Mouse (Mus musculus) thymus, postnatal 4 days (tissue): Measurements from ENCODE around the gene Dennd1b.

ENCODE experiments used
- DNase-seq: peaks from one replicate; pipeline ENCODE4 v3.0.0; 2021

The Dennd1b gene

DNA sequence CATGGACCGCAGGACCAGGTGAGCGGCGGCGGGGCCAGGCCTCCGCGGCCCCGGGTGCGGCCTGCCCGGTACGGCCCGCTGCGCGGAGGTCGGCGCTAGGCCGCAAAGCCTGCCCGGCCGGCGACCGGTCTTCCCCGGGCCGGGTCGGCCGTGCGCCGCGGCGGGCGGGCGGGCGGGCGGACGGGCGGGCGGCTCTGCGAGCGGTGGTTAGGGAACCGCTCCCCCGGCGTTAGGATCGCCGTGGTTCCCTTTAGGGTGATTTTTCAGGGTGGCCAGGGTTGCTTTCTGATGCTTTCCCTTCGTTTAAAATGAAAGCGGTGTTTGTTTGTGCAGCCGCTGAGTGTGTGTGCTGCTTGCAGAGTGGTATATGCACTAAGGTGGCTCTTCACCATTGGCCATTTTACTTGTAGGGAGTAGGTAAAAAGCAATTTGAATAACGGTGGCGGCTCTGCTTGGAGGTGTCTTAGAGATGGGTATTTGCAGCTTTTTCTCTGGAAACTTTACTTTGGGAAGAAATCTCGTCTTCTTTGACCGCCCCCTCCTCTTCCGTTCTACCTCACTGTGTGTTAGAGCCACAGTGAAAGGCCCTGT is 728 bp downstream of the Dennd1b start:
- DNase-seq: no peak

DNA sequence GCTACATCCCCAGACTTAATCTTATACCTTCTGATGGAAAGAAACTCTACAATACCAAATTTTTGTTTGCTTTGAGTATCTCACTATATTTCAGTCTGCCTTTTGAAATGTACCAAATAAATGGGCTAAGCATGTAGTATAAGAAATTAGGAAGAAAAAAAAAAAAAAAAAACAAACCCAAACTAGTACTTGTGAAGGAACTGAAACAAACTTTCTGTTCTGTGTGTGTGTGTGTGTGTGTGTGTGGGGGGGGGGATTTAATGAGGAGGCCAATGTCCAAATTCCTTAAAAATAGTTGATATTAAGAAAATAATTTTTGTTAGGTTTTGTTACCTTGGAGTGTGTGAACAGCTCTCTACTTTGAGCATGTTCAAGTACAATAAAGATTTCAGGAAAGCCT is 1.8 kb downstream of the Dennd1b start:
- DNase-seq: no peak

GRCm38 (mm10) chr1:138965511-138965910 is 2.3 kb downstream of the Dennd1b start:
- DNase-seq: no peak

DNA sequence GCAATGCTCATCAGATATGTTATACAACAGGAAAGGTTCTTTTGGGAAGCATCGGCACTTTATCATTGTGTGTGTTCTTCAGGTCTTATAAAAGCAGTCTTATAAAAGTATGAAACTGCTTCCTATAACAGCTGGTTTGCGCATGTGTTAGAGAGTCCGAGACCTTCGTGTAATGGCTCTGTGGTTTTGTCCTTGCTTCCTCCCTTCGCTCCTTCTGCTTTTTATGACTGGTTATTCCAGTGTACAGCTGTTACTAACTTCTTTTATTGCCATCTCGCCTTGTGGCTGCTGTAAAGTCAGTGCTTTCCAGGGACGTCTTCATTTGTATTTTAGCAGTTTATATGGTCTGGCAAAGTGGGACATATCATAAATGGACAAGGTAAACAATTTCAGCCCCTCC is 4.2 kb downstream of the Dennd1b start:
- DNase-seq: no peak

DNA sequence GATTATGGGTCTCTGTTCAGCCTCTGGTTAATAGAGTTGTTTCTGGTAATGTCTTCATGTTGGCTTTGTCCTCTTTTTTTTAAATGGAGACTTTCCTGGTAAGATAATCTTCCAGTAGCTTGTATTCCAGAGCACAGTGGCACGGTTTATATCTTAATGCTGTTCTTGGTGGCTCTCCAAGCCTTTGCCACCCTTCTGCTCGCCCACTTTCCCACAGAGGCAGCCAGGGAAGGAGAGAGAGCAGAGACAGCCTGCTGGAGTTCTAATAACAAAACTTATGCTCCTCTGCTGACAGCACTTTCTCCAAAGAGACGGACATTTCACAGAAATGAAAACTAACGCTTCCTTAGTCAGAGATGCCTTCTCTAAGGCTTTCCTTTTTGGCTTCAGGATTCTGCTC is 6.8 kb downstream of the Dennd1b start:
- DNase-seq: no peak

DNA sequence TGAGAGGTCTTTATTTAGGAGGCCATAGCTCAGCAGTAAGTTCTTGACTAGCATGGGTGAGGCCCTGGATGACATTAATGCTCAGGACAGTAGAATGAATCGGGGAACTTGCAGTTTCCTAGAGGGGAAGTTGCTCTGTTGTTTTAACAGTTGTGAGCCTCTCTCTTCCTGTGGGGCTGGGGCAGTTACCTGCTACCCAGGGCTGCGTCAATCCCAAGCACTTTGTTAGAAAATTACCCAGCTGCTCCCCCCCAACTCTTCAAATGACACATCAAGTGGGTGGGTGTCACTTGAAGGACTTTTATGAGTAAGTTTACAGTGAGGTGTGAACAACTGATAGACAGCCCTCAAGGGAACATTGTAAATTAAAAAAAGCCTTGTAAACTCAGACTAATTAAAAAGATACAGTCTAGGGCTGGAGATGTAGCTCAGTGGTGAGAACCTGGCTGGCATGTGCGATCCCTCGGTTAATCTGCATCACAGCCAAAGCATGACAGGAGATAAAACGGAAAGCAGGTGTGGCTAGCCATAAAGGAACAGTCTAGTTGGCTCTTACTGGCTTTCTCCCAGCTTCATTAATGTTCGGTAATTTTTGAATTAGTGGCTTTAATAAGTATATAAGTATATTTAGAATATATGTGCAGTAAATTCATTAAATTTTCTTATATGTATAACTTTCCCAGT is 10.4 kb downstream of the Dennd1b start:
- DNase-seq: peak; percentile 34

DNA sequence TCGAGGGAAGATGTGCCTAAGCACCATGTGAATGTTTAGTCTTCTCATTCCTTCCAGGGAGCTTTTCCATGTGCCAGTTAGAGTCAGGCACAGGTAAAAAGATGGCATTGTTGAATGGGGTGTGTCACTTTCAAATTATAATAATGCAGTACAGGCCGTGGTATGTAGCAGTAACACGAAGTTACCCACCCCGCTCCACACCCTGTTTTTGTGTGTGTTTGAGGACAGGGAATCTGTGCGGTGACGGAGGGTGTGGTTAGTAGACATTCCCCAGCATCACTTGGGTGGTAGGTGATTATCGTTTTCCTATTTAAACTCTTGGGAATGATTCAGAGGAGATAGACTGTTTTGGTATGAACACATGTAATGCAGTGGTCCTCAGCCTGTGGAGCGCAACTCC is 11.6 kb downstream of the Dennd1b start:
- no peak for DNase-seq

DNA sequence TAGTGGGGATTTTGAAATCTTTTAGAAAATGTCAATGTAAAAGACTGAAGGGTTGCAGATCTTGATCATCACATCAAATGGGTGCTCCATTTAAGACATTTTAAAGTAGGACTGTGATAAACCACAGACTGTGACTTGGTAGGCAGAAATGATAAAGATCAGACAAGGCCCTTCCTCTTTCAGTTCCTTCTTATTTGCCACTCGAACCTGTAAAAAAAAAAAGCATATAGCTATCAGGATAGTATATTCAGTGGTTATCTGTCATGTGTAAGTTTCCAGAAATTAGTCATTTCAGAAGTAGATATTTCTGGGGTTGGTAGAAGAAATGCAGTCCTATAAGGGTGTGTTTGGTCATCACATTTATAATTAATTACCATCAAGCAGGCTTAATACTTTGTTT is 12.7 kb downstream of the Dennd1b start:
- DNase-seq: no peak

DNA sequence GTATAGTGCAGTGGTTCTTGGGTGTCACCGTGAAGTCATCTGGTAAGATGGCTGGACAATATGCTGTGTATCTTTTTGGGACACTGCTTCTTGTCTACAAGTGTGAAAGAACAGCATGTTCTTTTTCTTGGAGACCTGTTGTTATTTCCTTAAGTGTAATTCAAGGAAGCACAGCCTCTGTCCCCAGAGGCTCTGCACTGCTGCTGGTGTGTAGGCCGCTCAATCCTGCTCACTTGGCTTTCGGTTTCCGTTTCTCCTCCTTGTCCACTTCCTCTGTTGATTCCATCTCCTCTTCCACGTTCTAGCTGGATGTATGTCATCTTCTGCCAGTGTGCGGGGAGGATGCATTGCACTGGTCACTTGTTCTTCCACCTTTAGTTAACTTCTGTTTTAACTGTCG is 19.0 kb downstream of the Dennd1b start:
- no peak for DNase-seq

GRCm38 (mm10) chr1:138982611-138983010 is 19.4 kb downstream of the Dennd1b start:
- DNase-seq: no peak

- DNase-seq: no peak
Observed at GRCm38 (mm10) chr1:138983064-138983463, 19.8 kb downstream of the Dennd1b start.

- no peak for DNase-seq
Observed at GRCm38 (mm10) chr1:138983465-138983864, 20.2 kb downstream of the Dennd1b start.

DNA sequence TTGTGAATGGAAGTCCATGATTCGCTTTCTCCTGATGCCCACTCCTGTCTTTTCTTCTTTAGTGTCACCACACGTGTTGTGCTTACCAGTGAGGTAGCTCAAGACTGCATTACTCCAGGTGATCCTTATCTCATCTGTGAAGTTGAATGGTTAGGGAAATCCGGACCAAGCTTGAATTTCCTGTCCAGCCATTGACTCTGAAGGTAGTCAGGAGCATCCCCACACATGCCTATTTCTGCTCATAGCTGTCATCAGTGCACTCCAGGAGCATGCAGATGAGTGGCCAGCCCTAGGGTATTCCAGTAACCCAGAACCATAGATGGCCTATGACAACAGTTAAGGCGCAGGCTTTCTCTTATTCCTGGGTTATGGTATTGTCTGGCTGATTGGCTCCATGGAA is 20.9 kb downstream of the Dennd1b start:
- no peak for DNase-seq

DNA sequence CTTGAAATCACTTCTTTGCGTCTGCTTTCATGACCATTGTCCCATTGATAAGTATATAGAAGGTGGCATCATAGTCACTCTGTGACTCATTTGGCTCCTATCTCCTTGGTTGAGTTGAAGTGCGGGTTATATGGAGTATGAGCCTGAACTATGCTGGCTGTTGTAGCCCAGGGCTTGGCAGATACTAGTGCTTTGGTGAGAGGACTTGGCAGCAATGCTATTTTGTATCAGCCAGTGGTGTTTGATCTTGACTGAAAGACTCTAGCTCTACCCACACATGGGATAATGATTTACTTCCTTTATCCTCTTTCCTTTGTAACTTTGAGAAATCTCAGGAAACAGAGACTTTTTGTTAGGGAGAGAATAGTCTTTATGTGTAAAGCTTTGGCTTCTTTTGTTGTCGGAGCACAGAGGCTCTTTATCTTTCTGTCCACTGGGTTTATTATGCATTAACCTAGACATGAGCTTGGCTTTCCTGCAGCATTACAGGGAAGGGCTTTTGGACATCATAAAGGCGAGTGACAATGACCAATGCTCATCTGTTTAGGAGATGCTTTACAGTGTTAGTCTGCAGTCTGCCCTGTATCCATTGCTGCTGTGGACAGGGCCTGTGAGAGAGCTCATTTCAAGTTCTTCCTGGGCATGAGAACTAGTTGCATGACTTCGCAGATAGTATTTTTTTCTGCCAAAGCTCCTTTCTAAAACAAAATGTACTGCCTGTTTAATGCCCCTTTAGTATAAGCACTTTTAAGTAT is 29.3 kb downstream of the Dennd1b start:
- no peak for DNase-seq

DNA sequence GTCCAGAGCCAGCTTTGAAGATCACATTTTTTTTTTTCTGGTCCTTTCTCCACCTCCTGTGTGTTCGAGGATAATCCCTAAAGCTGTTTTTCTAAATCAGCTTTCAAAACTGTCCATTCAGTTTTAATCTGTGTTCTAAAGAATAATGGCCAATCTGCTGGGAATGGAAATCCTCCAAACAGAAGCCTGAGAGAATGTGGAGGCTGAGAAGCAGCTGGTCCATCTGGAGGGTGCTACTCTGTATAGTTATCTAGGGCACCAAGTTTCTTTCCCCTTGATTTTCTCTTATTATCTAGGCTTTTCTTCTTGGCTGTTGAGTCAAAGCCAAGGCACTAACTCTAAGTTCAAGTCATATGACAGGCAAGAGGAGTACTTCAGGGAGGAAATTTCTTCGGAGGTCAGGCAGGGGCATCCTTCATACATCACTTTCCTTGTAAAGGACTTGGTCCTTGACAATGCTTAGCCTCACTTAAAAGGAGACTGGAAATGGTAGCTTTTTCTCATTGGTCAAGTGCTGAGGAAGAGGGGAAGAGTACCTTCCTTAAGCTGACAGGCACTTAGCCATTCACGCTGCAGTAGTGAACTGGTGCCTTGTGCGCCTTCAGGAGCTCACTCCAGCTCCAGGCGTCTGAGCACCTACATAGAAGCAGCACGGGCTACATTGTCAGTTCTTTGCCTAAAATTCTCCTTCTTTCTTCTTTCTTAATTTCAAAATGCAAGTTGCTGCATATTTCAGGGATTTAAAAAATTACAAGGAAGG is 32.6 kb downstream of the Dennd1b start:
- DNase-seq: no peak

- no peak for DNase-seq
Observed at GRCm38 (mm10) chr1:138996663-138997062, 33.4 kb downstream of the Dennd1b start.

- no peak for DNase-seq
Observed at GRCm38 (mm10) chr1:139000675-139001379, 37.6 kb downstream of the Dennd1b start.

- DNase-seq: no peak
Observed at GRCm38 (mm10) chr1:139003503-139003902, 40.3 kb downstream of the Dennd1b start.

DNA sequence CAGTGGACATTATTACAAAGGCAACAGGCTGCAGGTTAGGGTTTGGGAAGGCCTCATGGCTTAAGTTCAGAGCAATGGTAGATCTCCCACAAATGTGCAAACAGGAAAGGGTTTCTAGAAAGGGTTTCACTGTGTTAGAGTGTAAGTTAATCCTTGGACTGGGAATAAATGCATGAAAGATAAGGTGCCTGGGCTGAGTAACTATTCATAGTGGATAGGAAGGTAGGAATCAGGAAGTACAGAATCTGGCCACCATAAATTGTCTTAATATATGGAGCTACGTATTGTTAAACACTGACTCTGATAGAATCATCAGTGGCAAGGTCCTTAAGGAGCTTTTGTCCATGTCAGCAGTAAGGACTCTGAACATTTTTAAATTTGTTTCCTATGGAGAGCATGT is 42.8 kb downstream of the Dennd1b start:
- DNase-seq: no peak

- DNase-seq: no peak
Observed at GRCm38 (mm10) chr1:139007475-139007874, 44.2 kb downstream of the Dennd1b start.

GRCm38 (mm10) chr1:139015118-139015788 is 52.0 kb downstream of the Dennd1b start:
- DNase-seq: no peak

- DNase-seq: no peak
Observed at GRCm38 (mm10) chr1:139021298-139021697, 58.1 kb downstream of the Dennd1b start.
